Mouse (Mus musculus) B cell, adult 62 days (primary cell): Measurements from ENCODE around the gene Fgd1. TPM values are rescaled to one million over a fixed set of nuclear protein-coding genes. Genes with fewer than 3 reads are reported as not detected.

Experiments used
- total RNA-seq: library from RNA; stranded (reverse); gene quantifications from 4 replicates; pipeline ENCODE4 v1.2.4, GENCODE M21; 2023

Fgd1 gene
- not detected in 4 replicates for total RNA-seq

DNA sequence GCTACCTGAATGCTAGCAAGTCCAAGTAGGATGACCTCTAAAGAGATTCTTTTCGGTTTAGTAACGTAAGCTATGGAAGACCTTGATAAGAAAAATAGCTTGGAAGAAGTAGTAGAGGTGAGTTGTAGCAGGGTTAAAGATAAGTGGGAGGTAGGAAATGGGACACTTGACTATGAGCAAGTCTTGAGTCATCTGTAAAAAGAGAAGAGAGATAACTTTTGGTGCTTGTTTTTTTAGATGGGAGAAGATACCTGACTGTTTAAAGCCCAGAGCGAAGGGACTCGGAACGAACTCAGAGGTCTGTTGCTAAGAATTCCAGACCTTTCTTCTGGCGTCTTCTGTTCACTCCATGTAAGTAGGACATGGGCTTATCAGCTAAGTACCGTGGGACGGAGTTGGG, at the start of gene Fgd1:
Gene Fgd1, plus strand, starts transcription at position 301 of the 400 bp plus-strand sequence.

DNA sequence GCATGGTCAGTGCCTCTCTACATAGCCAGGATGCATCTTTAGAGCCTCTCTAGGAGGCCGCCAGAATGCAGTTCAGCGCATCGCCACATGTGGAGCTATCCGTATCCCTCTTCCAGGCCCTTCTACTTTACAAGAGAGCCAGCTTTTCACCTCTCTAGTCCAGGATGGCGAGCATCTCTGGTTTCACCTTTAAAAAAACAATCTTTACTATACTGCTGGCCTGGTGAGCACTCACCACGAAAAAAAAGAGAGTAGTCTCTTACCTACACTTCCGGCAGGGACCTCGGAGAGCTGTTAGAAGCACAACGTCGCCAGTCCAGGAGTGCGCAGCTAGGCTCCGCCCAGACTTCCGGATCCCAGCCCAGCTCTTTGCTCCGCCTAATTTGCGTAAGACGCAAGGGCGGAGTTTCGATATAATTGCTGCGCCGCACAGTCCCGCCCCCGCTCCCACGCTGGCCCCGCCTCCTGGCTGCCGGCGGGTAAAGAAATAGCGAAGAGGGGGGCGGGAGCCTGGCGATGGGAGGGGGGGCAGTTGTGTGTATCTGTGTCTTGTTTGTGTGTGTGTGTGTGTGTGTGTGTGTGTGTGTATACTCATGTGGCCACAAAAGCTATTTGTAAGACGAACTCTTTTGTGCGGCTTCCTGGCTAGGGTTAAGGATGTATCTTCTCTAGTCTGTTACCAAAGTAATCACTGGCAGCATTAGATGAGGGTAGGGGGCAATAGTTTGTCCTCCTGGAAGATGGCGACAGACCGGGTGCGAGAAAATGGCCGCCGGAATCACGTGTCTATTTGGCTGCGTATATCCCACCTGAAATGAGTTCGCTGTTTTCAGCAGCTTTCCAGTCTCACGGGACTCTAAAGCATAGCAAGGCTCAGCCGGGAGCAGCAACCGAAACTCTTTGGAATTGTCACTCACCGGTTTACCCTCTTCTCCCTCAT, 28.7 kb upstream of the Fgd1 start, which contains the start of gene Gnl3l:
Gene Gnl3l, minus strand, starts transcription at position 385 of the 940 bp plus-strand sequence.

GRCm38 (mm10) chrX:151096171-151097058, 50.5 kb downstream of the Fgd1 start, which contains the start of gene Tsr2:
Gene Tsr2 (minus strand): TSS chrX:151096543.

Other genes with a start within 250 kb of the Fgd1 start
- 1.0 to 1.7 TPM (median 1.3 TPM) in 4 replicates for gene Maged2, start 231.8 kb upstream of the Fgd1 start, total RNA-seq
- 56.4 to 60.8 TPM (median 59.7 TPM) in 4 replicates for gene Gnl3l, start 28.8 kb upstream of the Fgd1 start, total RNA-seq
- 38.4 to 44.5 TPM (median 41.4 TPM) in 4 replicates for gene Tsr2, start 50.4 kb downstream of the Fgd1 start, total RNA-seq
- not detected in 4 replicates for gene Wnk3, start 151.9 kb downstream of the Fgd1 start, total RNA-seq